Mouse (Mus musculus) embryonic facial prominence, embryonic 11.5 days (tissue): ENCODE data around the gene Cers6. TPM values are rescaled to one million over a fixed set of nuclear protein-coding genes. Genes with fewer than 3 reads are reported as not detected.

Experiments
- ATAC-seq: fragments of 200-750 bp; cut with Nextera tagmentation; replicated peaks from 2 replicates; pipeline ENCODE4 v1.8.0; 2017; ENCODE audit warnings: low read depth; ENCODE audit not compliant: insufficient number of reproducible peaks, low FRiP score, low TSS enrichment
- DNase-seq: peaks from one replicate; pipeline ENCODE4 v3.0.0-alpha.2; 2015; ENCODE audit warnings: low spot score
- H3K27ac ChIP-seq: fragments of 300-500 bp; sonication (generic); replicated peaks from 2 replicates; pipeline ENCODE4 v1.5.1; 2014; ENCODE audit warnings: mild to moderate bottlenecking, low read depth, low read length, control low read depth
- H3K27me3 ChIP-seq: fragments of 300-500 bp; sonication (generic); 2 replicates; pipeline ENCODE4 v1.6.1; 2014; ENCODE audit warnings: mild to moderate bottlenecking, low read length, moderate library complexity, mixed read lengths; ENCODE audit not compliant: control insufficient read depth, insufficient read depth
- H3K36me3 ChIP-seq: fragments of 300-500 bp; sonication (generic); replicated peaks from 2 replicates; pipeline ENCODE4 v1.6.1; 2014; ENCODE audit warnings: low read depth, mild to moderate bottlenecking, low read length, moderate library complexity, mixed read lengths; ENCODE audit not compliant: control insufficient read depth, insufficient read depth
- H3K4me1 ChIP-seq: fragments of 300-500 bp; sonication (generic); 2 replicates; pipeline ENCODE4 v1.6.1; 2014; ENCODE audit warnings: low read length, mixed read lengths; ENCODE audit not compliant: control insufficient read depth, insufficient read depth
- H3K4me2 ChIP-seq: fragments of 300-500 bp; sonication (generic); 2 replicates; pipeline ENCODE4 v1.6.1; 2014; ENCODE audit warnings: low read depth, mild to moderate bottlenecking, control low read depth, low read length, moderate library complexity
- H3K4me3 ChIP-seq: fragments of 300-500 bp; sonication (generic); 2 replicates; pipeline ENCODE4 v1.5.1; 2014; ENCODE audit warnings: low read depth, low read length, control low read depth
- H3K9ac ChIP-seq: fragments of 300-500 bp; sonication (generic); replicated peaks from 2 replicates; pipeline ENCODE4 v1.6.1; 2014; ENCODE audit warnings: mild to moderate bottlenecking, control low read depth, low read length
- H3K9me3 ChIP-seq: fragments of 300-500 bp; sonication (generic); replicated peaks from 2 replicates; pipeline ENCODE4 v1.6.1; 2016; ENCODE audit warnings: mild to moderate bottlenecking, low read length, inconsistent platforms, mixed read lengths; ENCODE audit not compliant: control insufficient read depth
- WGBS: fragments of 180-500 bp; shearing (Covaris S2); extraction: QIAGEN DNeasy Blood & Tissue Kit; methylation state at CpG from one replicate; pipeline ENCODE4 v1.1.7; 2014; 5-methylcytosine and 5-hydroxymethylcytosine counted together
- polyA plus RNA-seq: library from polyadenylated mRNA; unstranded; fragments of >200 nt; fragmentation: Nextera tagmentation; extraction: Ambion mirVana; gene quantifications from 2 replicates; pipeline ENCODE4 v1.2.1, GENCODE M21; 2014

Cers6 gene
- polyA plus RNA-seq, 1 experiment from 2014 or later, result 33.6 TPM

- no peaks in the 10 kb centered on the region for H3K27me3 ChIP-seq
- DNase-seq (no peak), ATAC-seq (no peak)
- no peaks in the 10 kb centered on the region for H3K36me3 ChIP-seq
- no peak overlapping the region for H3K27ac ChIP-seq
- 68% methylated on average over 7 of the region's 7 CpGs for WGBS
- no peak overlapping the region for H3K9ac ChIP-seq
- no peak overlapping the region for H3K4me3 ChIP-seq
- no peak overlapping the region for H3K4me2 ChIP-seq
- no peaks in the 10 kb centered on the region for H3K4me1 ChIP-seq
- H3K9me3 ChIP-seq, result no peaks in the 10 kb centered on the region
Measured at GRCm38 (mm10) chr2:69071440-69072235, 210.4 kb downstream of the Cers6 start.

GRCm38 (mm10) chr2:69077189-69077588 is 215.9 kb downstream of the Cers6 start:
- H3K4me3 ChIP-seq, result no peak overlapping the region
- DNase-seq, result no peak
- no peak overlapping the region for H3K9ac ChIP-seq
- WGBS, result 94% methylated on average over 3 of the region's 3 CpGs
- H3K27me3 ChIP-seq, result no peaks in the 10 kb centered on the region
- H3K9me3 ChIP-seq, result no peaks in the 10 kb centered on the region
- H3K4me1 ChIP-seq, result no peaks in the 10 kb centered on the region
- no peaks in the 10 kb centered on the region for H3K36me3 ChIP-seq
- H3K27ac ChIP-seq, result no peak overlapping the region
- H3K4me2 ChIP-seq, result no peak overlapping the region
- no peak for ATAC-seq

GRCm38 (mm10) chr2:69080760-69081159 is 219.5 kb downstream of the Cers6 start:
- H3K36me3 ChIP-seq, result no peaks in the 10 kb centered on the region
- DNase-seq (no peak), ATAC-seq (no peak)
- H3K4me2 ChIP-seq, result no peak overlapping the region
- H3K4me3 ChIP-seq, result no peak overlapping the region
- no peak overlapping the region for H3K9ac ChIP-seq
- H3K4me1 ChIP-seq, result no peaks in the 10 kb centered on the region
- 57% methylated on average over 1 of the region's 1 CpGs for WGBS
- no peaks in the 10 kb centered on the region for H3K27me3 ChIP-seq
- H3K27ac ChIP-seq, result no peak overlapping the region
- no peaks in the 10 kb centered on the region for H3K9me3 ChIP-seq

- 55% methylated on average over 8 of the region's 8 CpGs for WGBS
- ATAC-seq, result no peak
- Histone ChIP-seq H3K4me2 (no peak overlapping the region), H3K9me3 (no peaks in the 10 kb centered on the region), H3K27ac (no peak overlapping the region), H3K4me3 (no peak overlapping the region), H3K36me3 (no peaks in the 10 kb centered on the region), H3K9ac (no peak overlapping the region), H3K27me3 (no peaks in the 10 kb centered on the region), H3K4me1 (no peaks in the 10 kb centered on the region; the same call in 1 of the 2 replicates)
- DNase-seq, result no peak
Measured at GRCm38 (mm10) chr2:69082499-69083197, 221.4 kb downstream of the Cers6 start.

- H3K4me2 ChIP-seq, result no peak overlapping the region
- H3K4me3 ChIP-seq, result no peak overlapping the region
- no peak for ATAC-seq
- no peaks in the 10 kb centered on the region for H3K27me3 ChIP-seq
- no peaks in the 10 kb centered on the region for H3K36me3 ChIP-seq
- no peak for DNase-seq
- no peak overlapping the region for H3K9ac ChIP-seq
- no peak overlapping the region for H3K27ac ChIP-seq
- no peaks in the 10 kb centered on the region; the same call in 1 of the 2 replicates for H3K4me1 ChIP-seq
- WGBS, result 86% methylated on average over 3 of the region's 3 CpGs
- H3K9me3 ChIP-seq, result no peaks in the 10 kb centered on the region
Measured at GRCm38 (mm10) chr2:69083198-69083509, 221.9 kb downstream of the Cers6 start.

GRCm38 (mm10) chr2:69084416-69084815 is 223.2 kb downstream of the Cers6 start:
- DNase-seq, result peak; percentile 62
- H3K27ac ChIP-seq, result peak overlapping the region; percentile 28; the same call in 1 of the 2 replicates

GRCm38 (mm10) chr2:69086505-69087260 is 225.4 kb downstream of the Cers6 start:
- ATAC-seq, result 0 out of 2 replicates have a peak, but pooled peaks have one; percentile 60
- Histone ChIP-seq H3K4me2 (no peak overlapping the region), H3K4me1 (no peaks in the 10 kb centered on the region; the same call in 1 of the 2 replicates), H3K27ac (no peak overlapping the region), H3K9me3 (no peaks in the 10 kb centered on the region), H3K9ac (no peak overlapping the region), H3K4me3 (no peak overlapping the region), H3K36me3 (no peaks in the 10 kb centered on the region), H3K27me3 (no peaks in the 10 kb centered on the region)
- WGBS, result 42% methylated on average over 8 of the region's 8 CpGs
- peak; percentile 47 for DNase-seq

More at GRCm38 (mm10) chr2:69084416-69084815, 223.2 kb downstream of the Cers6 start:
- no peak for ATAC-seq
- Histone ChIP-seq H3K9ac (no peak overlapping the region), H3K36me3 (no peaks in the 10 kb centered on the region), H3K4me1 (no peaks in the 10 kb centered on the region; the same call in 1 of the 2 replicates), H3K9me3 (no peaks in the 10 kb centered on the region), H3K4me3 (no peak overlapping the region), H3K27me3 (no peaks in the 10 kb centered on the region), H3K4me2 (no peak overlapping the region)
- WGBS, result 51% methylated on average over 6 of the region's 6 CpGs
